Mouse (Mus musculus) right cerebral cortex, postnatal 14 days (tissue): ENCODE measurements at regions not wholly inside any gene's neighbourhood (a gene's known extent, or its start where the extent isn't known, plus 50 kb on each side); places are given as distances from the start of the nearest gene placed in this dataset.

Experiments
- DNase-seq: peaks from one replicate; pipeline ENCODE4 v3.0.0; 2022

DNA sequence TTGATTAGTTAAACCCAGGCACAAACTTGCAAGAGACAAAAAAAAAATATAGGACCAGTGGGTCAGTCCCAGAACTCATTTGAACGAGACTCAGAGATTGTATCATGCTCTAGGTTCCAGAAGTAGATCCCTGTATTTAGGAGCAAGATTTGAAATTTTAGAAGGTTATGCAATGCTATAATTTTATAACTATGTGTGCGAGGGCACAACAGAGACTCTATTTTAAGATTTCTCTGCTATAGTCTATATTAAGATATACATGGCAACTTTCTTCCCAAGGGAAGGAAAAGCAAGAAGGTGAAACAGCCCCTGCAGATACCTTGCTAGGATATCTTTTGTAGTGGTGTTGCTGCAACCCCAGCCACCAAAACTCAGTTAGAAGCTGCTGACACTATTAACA is 55.7 kb downstream of the Otor start:
- no peak for DNase-seq

- DNase-seq, result no peak
These were observed 70.9 kb downstream of the Otor start for GRCm38 (mm10) chr2:143149189-143149588.

- DNase-seq, result no peak
These were observed 86.1 kb downstream of the Otor start for GRCm38 (mm10) chr2:143164081-143164984.

DNA sequence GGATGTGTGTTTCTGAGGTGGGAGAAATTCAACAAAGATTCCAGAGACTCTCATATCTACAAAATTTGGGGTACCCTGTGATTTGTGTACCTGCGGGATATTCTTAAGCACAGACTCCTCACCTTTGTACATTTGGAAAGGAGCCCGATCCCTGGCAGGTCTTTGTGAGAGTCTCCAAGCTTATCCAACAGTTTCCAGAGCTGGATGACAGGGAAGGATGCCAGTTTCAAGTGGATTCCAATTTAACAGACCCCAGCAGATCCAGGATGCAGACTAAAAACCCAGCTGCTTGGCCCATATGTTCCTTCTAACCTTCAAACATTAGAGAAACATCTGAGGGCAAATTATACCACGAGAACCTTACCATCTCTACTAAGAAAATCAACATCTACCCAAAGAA is 88.5 kb downstream of the Otor start:
- DNase-seq, result no peak

DNA sequence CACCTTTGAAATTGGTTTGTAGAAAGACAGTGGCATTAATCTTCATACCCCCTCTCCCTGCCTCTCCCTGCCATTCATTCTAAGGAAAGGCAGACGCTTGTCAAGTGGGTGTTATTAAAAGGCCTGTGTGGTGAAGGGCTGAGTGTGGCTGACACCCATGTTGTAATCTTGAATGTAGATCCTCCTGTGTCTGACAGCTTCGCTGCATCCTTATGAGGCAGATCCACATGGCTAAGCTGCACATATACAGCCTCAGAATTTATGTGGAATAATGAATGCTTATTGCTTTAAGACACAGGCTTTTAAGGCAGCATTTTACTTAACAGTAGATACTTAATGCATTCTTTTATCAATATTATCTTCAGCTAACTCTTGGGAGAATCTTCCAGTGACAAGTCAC is 92.4 kb downstream of the Otor start:
- no peak for DNase-seq

DNA sequence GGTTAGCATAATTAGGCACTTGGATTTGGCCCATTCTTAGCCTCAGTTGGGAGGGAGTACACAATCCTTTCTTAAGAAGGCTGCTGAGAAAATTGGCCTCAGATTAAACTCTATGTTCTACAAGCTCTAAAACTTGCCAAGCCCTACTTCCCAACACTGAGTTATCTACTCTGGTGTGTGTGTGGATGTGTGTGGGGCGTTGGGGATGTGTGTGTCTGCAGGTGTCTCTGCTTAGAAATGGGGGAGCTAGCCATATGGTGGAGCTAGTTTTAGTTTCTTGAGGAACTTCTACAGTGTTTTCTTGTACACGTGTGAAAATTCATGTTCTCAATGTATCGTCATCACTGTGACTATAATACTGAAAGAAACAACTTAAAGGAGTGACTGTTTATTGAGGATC is 106.3 kb downstream of the Otor start:
- DNase-seq, result no peak

GRCm38 (mm10) chr2:143192256-143193164 is 114.2 kb downstream of the Otor start:
- no peak for DNase-seq

DNA sequence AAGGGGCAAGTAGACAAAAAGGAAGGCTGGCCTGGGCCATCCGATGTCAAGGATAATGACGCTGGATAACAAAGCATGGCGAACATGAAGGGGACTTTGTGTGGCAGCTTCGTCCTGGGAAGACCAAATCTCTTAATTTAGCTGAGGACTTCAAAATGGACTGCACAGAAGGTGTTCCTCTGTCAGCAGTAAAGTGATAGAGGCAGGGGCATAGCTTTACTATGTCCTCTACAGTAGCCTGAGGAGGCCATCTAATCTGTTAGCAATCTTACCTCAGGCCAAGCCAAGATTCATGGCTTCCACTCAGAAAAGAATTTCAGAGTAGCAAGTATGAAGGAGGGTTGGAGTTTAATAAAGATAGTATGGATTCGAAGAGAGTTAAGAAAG is 114.9 kb downstream of the Otor start:
- no peak for DNase-seq

GRCm38 (mm10) chr2:143199583-143200249 is 121.4 kb downstream of the Otor start:
- no peak for DNase-seq

GRCm38 (mm10) chr2:143206053-143206452 is 127.8 kb downstream of the Otor start:
- DNase-seq, result no peak

DNA sequence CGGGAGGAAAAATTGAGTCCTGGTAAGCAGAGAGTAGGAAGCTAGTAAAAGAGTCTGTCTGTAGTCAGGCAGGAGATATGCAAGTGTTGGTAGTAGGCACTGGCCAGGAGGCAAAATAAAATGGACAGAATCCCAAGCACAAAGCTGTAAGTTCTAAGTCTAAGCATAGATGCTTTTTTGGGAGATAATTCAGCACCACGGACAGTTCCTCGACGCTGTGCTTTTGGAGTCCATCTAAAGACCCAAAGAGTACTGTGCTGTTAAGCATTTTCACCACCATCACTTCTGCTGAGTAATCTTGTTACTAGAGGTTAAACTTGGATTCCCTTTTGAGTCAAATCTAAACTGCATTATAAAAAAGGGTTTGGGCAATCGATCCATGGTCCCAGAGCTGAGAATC is 128.9 kb downstream of the Otor start:
- DNase-seq, result no peak

GRCm38 (mm10) chr2:143217251-143217650 is 139.0 kb downstream of the Otor start:
- no peak for DNase-seq

GRCm38 (mm10) chr2:143217760-143218358 is 139.6 kb downstream of the Otor start:
- DNase-seq, result peak; percentile 51

GRCm38 (mm10) chr2:143222326-143222725 is 144.1 kb downstream of the Otor start:
- DNase-seq, result no peak

- no peak for DNase-seq
These were observed 146.3 kb downstream of the Otor start for GRCm38 (mm10) chr2:143224410-143225130.

GRCm38 (mm10) chr2:143233795-143234194 is 155.5 kb downstream of the Otor start:
- DNase-seq, result no peak

- no peak for DNase-seq
These were observed 162.0 kb downstream of the Otor start for GRCm38 (mm10) chr2:143240274-143240673.

DNA sequence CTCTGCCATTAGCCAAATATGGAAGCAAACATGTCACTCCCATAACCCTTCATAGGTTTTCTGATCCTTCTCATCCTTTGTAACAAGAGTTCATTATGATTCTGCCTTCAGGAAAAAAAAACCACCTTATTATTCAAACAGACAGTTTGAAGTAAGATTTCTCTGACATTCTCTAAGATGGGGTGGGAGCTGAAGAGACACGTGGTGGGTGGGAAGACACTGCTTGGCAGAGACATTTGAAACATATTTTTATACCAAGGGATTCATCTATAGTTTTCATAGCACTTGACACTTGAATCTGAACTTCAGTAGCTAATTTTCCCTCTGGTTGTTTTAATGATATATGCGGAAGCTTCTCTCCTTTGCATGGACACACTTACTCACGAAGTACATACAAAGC is 165.5 kb downstream of the Otor start:
- DNase-seq, result no peak

GRCm38 (mm10) chr2:143246131-143246665 is 167.9 kb downstream of the Otor start:
- no peak for DNase-seq

DNA sequence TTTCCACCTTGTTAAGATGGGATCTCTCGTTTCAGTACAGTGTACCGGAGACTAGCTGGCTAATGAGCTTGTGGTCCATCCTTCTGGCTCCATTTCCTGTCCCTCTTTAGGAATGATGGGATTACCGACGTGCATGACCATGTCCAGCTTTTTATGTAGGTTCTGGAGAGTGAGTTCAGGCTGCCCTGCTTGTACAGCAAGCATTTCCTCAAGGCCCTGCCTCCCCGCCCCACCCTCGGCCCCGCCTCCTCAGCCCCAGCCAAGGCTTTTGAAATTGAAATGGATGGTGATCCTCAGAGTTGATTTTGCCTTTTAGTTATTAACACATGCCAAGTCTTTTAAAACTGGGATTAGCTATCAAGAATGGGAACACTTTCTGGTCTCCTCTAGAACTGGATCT is 190.8 kb downstream of the Otor start:
- DNase-seq, result no peak

- DNase-seq, result no peak
These were observed 192.6 kb downstream of the Otor start for GRCm38 (mm10) chr2:143270826-143271225.
